ENCODE assay signal across 27 mouse cellular contexts in genomic region chr13:55981041-55981440, GRCm38 (mm10).
DNase-seq lines count a peak whose midpoint lies in the region; ATAC-seq and TF ChIP-seq lines count a peak whose summit lies in the region.
"Had no signal": no experiment of that assay in that cellular context is flagged by ENCODE, and none has a peak within 500 bp of the region (broad histone marks: within the 10 kb centered on the region; RNA-seq: fewer than 3 reads in every experiment).

No protein-coding gene starts in this region.

- H3K27ac ChIP-seq in stomach, embryonic 15.5 days, result peak overlapping the region; percentile 61; the same call in 1 of the 2 replicates
- H3K27ac ChIP-seq in stomach, postnatal 0 days (replicated peaks), result no peak overlapping the region
- peak overlapping the region; percentile 18; the same call in 1 of the 2 replicates for H3K27ac ChIP-seq in embryonic facial prominence, embryonic 14.5 days (replicated peaks; ENCODE audit: low read depth, low read length)
- H3K27ac ChIP-seq: embryonic facial prominence, embryonic 15.5 days; gastrocnemius, adult 2 months; hindbrain, embryonic 10.5 days; hindbrain, embryonic 13.5 days had no signal

- no peaks in the 10 kb centered on the region for H3K27me3 ChIP-seq in stomach, embryonic 15.5 days (replicated peaks)
- H3K27me3 ChIP-seq in stomach, postnatal 0 days (ENCODE audit: control insufficient read depth, insufficient read depth, low read length), result no peaks in the 10 kb centered on the region
- peaks cover 8% of the 10 kb centered on the region for H3K27me3 ChIP-seq in embryonic facial prominence, embryonic 14.5 days (replicated peaks; ENCODE audit: control insufficient read depth, insufficient read depth, low read length)

- WGBS in stomach, embryonic 15.5 days, result 42% methylated on average over 6 of the region's 6 CpGs
- 34% methylated on average over 6 of the region's 6 CpGs for WGBS in stomach, postnatal 0 days
- WGBS in embryonic facial prominence, embryonic 14.5 days, result 26% methylated on average over 6 of the region's 6 CpGs

- H3K4me2 ChIP-seq in stomach, embryonic 15.5 days, result no peak overlapping the region
- no peak overlapping the region for H3K4me2 ChIP-seq in stomach, postnatal 0 days (replicated peaks; ENCODE audit: low read depth)
- H3K4me2 ChIP-seq in embryonic facial prominence, embryonic 14.5 days (ENCODE audit: low read depth, low read length), result no peak overlapping the region
- H3K4me2 ChIP-seq: embryonic facial prominence, embryonic 15.5 days; heart, embryonic 11.5 days; hindbrain, embryonic 13.5 days had no signal

- intact Hi-C loops in heart, postnatal 14 days (cut with DNase I), result no loop called here

- no peak for TF ChIP-seq CTCF in stomach, postnatal 0 days (IDR thresholded peaks at IDR 0.05; ENCODE audit: low read depth)

- DNase-seq in stomach, postnatal 0 days (ENCODE audit: low spot score), result no peak
- DNase-seq in embryonic facial prominence, embryonic 14.5 days (ENCODE audit: low spot score), result peak; percentile 77
- peak; percentile 17 for DNase-seq in retina, embryonic 14.5 days (ENCODE audit: low spot score)
- DNase-seq in right cerebral cortex, postnatal 36 days (ENCODE audit: low spot score in 2 of 2), result no peak
- DNase-seq in heart, postnatal 14 days, result no peak
- DNase-seq in thymus, postnatal 36 days, result no peak
- no peak for DNase-seq in kidney, postnatal 4 days
- DNase-seq: adrenal gland, adult 8-10 months; adrenal gland, postnatal 25 days; cerebellum, adult 11-12 months; cerebellum, adult 8-10 months; cerebellum, postnatal 10 days; cerebellum, postnatal 36 days; embryo, embryonic 11 days; forebrain, postnatal 0 days; gastrocnemius, adult 2 months; gastrocnemius, postnatal 14 days; heart, adult 11 months; heart, postnatal 36 days had no signal

- no peaks in the 10 kb centered on the region for H3K9me3 ChIP-seq in stomach, embryonic 15.5 days
- H3K9me3 ChIP-seq in stomach, postnatal 0 days (ENCODE audit: control insufficient read depth, low read length), result no peaks in the 10 kb centered on the region
- no peaks in the 10 kb centered on the region for H3K9me3 ChIP-seq in embryonic facial prominence, embryonic 14.5 days (ENCODE audit: control insufficient read depth, low read length)
- H3K9me3 ChIP-seq: embryonic facial prominence, embryonic 15.5 days; hindbrain, embryonic 10.5 days; hindbrain, embryonic 13.5 days had no signal

- no peak for ATAC-seq in stomach, embryonic 15.5 days (ENCODE audit: insufficient read depth, low FRiP score, low read depth)
- ATAC-seq in stomach, postnatal 0 days (ENCODE audit: low FRiP score, low TSS enrichment), result no peak
- peak; percentile 68 for ATAC-seq in embryonic facial prominence, embryonic 14.5 days (ENCODE audit: low read depth)
- ATAC-seq: activated CD4-positive, CD25-positive, alpha-beta regulatory T cell, adult 4 months; forebrain, embryonic 14.5 days; forebrain, postnatal 0 days; hindbrain, embryonic 16.5 days had no signal

- no peaks in the 10 kb centered on the region for H3K36me3 ChIP-seq in stomach, embryonic 15.5 days
- H3K36me3 ChIP-seq in stomach, postnatal 0 days (ENCODE audit: control insufficient read depth, insufficient read depth, low read length), result no peaks in the 10 kb centered on the region
- no peaks in the 10 kb centered on the region for H3K36me3 ChIP-seq in embryonic facial prominence, embryonic 14.5 days (ENCODE audit: control insufficient read depth, insufficient read depth, low read length)
- H3K36me3 ChIP-seq: embryonic facial prominence, embryonic 15.5 days; hindbrain, embryonic 10.5 days; hindbrain, embryonic 13.5 days had no signal

- no peak overlapping the region for H3K9ac ChIP-seq in stomach, embryonic 15.5 days
- no peak overlapping the region for H3K9ac ChIP-seq in stomach, postnatal 0 days (ENCODE audit: low read length)
- H3K9ac ChIP-seq in embryonic facial prominence, embryonic 14.5 days (ENCODE audit: low read depth, low read length), result no peak overlapping the region
- H3K9ac ChIP-seq: embryonic facial prominence, embryonic 15.5 days; forebrain, postnatal 0 days; hindbrain, embryonic 13.5 days had no signal

- H3K4me1 ChIP-seq in stomach, embryonic 15.5 days, result peaks cover 52% of the 10 kb centered on the region
- H3K4me1 ChIP-seq in stomach, postnatal 0 days (replicated peaks; ENCODE audit: control insufficient read depth, insufficient read depth), result peaks cover 18% of the 10 kb centered on the region
- H3K4me1 ChIP-seq in embryonic facial prominence, embryonic 14.5 days (ENCODE audit: control insufficient read depth, insufficient read depth, low read length), result peaks cover 29% of the 10 kb centered on the region

- no peak for TF ChIP-seq EP300 in stomach, postnatal 0 days (optimal IDR thresholded peaks at IDR 0.05)

- H3K4me3 ChIP-seq in stomach, embryonic 15.5 days (replicated peaks), result no peak overlapping the region
- H3K4me3 ChIP-seq in stomach, postnatal 0 days (ENCODE audit: low read depth, low read length), result no peak overlapping the region
- H3K4me3 ChIP-seq in embryonic facial prominence, embryonic 14.5 days (ENCODE audit: low read depth, low read length), result no peak overlapping the region
- H3K4me3 ChIP-seq: embryonic facial prominence, embryonic 15.5 days; gastrocnemius, adult 2 months; hindbrain, embryonic 10.5 days; hindbrain, embryonic 13.5 days had no signal

Comparison
In these comparisons a context has a peak if more than half of its experiments do, and no peak if none do; other contexts are left out.
1. DNase-seq: peak in embryonic facial prominence, embryonic 14.5 days (single experiment) and retina, embryonic 14.5 days (single experiment); none in stomach, postnatal 0 days (single experiment), right cerebral cortex, postnatal 36 days (0 of 2), heart, postnatal 14 days (0 of 2), thymus, postnatal 36 days (0 of 2) and kidney, postnatal 4 days (0 of 2).